Mouse (Mus musculus) limb, embryonic 14.5 days (tissue): ENCODE measurements at regions not wholly inside any gene's neighbourhood (a gene's known extent, or its start where the extent isn't known, plus 50 kb on each side); places are given as distances from the start of the nearest gene placed in this dataset.

Experiments
- ATAC-seq: fragments of 200-750 bp; cut with Nextera tagmentation; 2 replicates; pipeline ENCODE4 v1.8.0; 2017; ENCODE audit warnings: low read depth, moderate number of reproducible peaks, moderate TSS enrichment; ENCODE audit not compliant: low FRiP score
- DNase-seq: peaks from one replicate; pipeline ENCODE4 v3.0.0-alpha.2; 2015; ENCODE audit warnings: low spot score
- H3K27ac ChIP-seq: fragments of 300-500 bp; sonication (generic); replicated peaks from 2 replicates; pipeline ENCODE4 v1.5.1; 2014; ENCODE audit warnings: low read depth, mild to moderate bottlenecking, low read length, moderate library complexity, mixed read lengths
- H3K27me3 ChIP-seq: fragments of 300-500 bp; sonication (generic); 2 replicates; pipeline ENCODE4 v1.6.1; 2014; ENCODE audit warnings: low read length, mixed read lengths; ENCODE audit not compliant: control insufficient read depth, insufficient read depth
- H3K36me3 ChIP-seq: fragments of 300-500 bp; sonication (generic); 2 replicates; pipeline ENCODE4 v1.6.1; 2014; ENCODE audit warnings: mild to moderate bottlenecking, low read length, moderate library complexity, mixed read lengths; ENCODE audit not compliant: control insufficient read depth, insufficient read depth
- H3K4me1 ChIP-seq: fragments of 300-500 bp; sonication (generic); 2 replicates; pipeline ENCODE4 v1.6.1; 2014; ENCODE audit warnings: antibody characterized with exemption, low read length, mixed read lengths; ENCODE audit not compliant: control insufficient read depth, insufficient read depth
- H3K4me2 ChIP-seq: fragments of 300-500 bp; sonication (generic); replicated peaks from 2 replicates; pipeline ENCODE4 v1.6.1; 2014; ENCODE audit warnings: low read depth, mild to moderate bottlenecking, low read length, moderate library complexity; ENCODE audit not compliant: severe bottlenecking
- H3K4me3 ChIP-seq: fragments of 300-500 bp; sonication (generic); replicated peaks from 2 replicates; pipeline ENCODE4 v1.5.1; 2014; ENCODE audit warnings: low read length
- H3K9ac ChIP-seq: fragments of 300-500 bp; sonication (generic); 2 replicates; pipeline ENCODE4 v1.6.1; 2014; ENCODE audit warnings: mild to moderate bottlenecking, low read depth, low read length, moderate library complexity; ENCODE audit not compliant: severe bottlenecking
- H3K9me3 ChIP-seq: fragments of 300-500 bp; sonication (generic); 2 replicates; pipeline ENCODE4 v1.6.1; 2016; ENCODE audit warnings: low read length; ENCODE audit not compliant: control insufficient read depth
- POLR2A ChIP-seq: fragments of 200-500 bp; IDR thresholded peaks from 2 replicates; pipeline ENCODE4 v1.8.0; 2012; ENCODE audit warnings: inconsistent platforms, mild to moderate bottlenecking, moderate library complexity, borderline replicate concordance; ENCODE audit not compliant: insufficient read depth, insufficient read length; ENCODE audit errors: extremely low read depth
- WGBS: fragments of 180-500 bp; shearing (Covaris S2); extraction: QIAGEN DNeasy Blood & Tissue Kit; methylation state at CpG from one replicate; pipeline ENCODE4 v1.1.7; 2014; 5-methylcytosine and 5-hydroxymethylcytosine counted together

DNA sequence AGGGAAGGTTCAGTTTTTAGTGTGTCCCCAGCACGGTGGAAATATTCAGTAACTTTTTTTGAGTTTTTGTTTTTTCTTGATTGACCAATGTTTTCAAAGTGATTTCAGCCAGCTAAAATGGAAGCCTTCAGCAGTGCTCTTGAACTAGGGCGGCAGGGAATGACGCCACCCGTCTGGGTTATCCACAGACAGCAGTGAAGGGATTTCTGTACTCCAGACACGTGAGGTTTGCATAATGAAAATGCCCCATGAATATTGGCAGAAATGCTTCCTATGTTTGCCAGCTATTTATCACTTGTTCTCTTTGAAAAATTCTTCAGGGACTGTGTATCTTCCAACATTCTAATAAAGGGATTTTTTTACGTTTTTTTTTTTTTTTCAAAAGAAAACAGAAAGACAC, 221.1 kb downstream of the Cbln4 start:
- Histone ChIP-seq H3K9ac (no peak overlapping the region), H3K36me3 (no peaks in the 10 kb centered on the region), H3K27ac (no peak overlapping the region), H3K4me2 (no peak overlapping the region), H3K9me3 (no peaks in the 10 kb centered on the region), H3K27me3 (no peaks in the 10 kb centered on the region), H3K4me3 (no peak overlapping the region), H3K4me1 (no peaks in the 10 kb centered on the region)
- 85% methylated on average over 6 of the region's 6 CpGs for WGBS
- DNase-seq (no peak), ATAC-seq (no peak)
- no peak for TF ChIP-seq POLR2A

- Histone ChIP-seq H3K27me3 (no peaks in the 10 kb centered on the region), H3K4me3 (no peak overlapping the region), H3K36me3 (no peaks in the 10 kb centered on the region), H3K9me3 (no peaks in the 10 kb centered on the region), H3K4me1 (no peaks in the 10 kb centered on the region), H3K27ac (no peak overlapping the region), H3K9ac (no peak overlapping the region), H3K4me2 (no peak overlapping the region)
- no peak for TF ChIP-seq POLR2A
- 73% methylated on average over 8 of the region's 8 CpGs for WGBS
- DNase-seq (no peak), ATAC-seq (no peak)
Measured at GRCm38 (mm10) chr2:171818504-171818903, 224.8 kb downstream of the Cbln4 start.

GRCm38 (mm10) chr2:171816685-171817419, 226.4 kb downstream of the Cbln4 start:
- H3K27ac ChIP-seq: no peak overlapping the region
- WGBS: 85% methylated on average over 9 of the region's 10 CpGs
- no peak for DNase-seq

DNA sequence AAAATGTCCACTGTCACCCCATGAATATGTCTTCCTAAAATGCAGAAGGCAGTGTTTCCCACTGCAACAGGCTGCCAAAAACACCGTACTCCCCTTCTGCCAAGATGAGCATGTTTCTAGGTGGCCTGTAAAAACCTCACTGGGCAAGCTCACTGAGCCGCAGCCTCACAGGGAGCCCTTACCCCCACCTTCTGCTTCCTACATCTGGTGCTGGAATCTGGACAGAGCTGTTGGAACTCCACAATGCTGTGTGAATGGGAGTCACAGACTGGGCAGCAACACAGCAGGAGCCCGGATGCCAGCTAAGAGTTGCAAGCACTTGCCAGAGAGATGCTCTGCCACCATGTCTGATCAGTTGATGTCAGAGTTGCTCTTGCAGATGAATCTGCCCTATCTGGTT, 230.6 kb downstream of the Cbln4 start:
- no peak for ATAC-seq
- Histone ChIP-seq H3K4me2 (no peak overlapping the region), H3K9me3 (no peaks in the 10 kb centered on the region), H3K27me3 (no peaks in the 10 kb centered on the region), H3K4me3 (no peak overlapping the region), H3K27ac (no peak overlapping the region), H3K36me3 (no peaks in the 10 kb centered on the region), H3K4me1 (no peaks in the 10 kb centered on the region), H3K9ac (no peak overlapping the region)
- no peak for TF ChIP-seq POLR2A
- 53% methylated on average over 3 of the region's 3 CpGs for WGBS
- DNase-seq: no peak

More at GRCm38 (mm10) chr2:171816685-171817419, 226.4 kb downstream of the Cbln4 start:
- Histone ChIP-seq H3K4me3 (no peak overlapping the region), H3K4me1 (no peaks in the 10 kb centered on the region), H3K27me3 (no peaks in the 10 kb centered on the region), H3K9ac (no peak overlapping the region), H3K36me3 (no peaks in the 10 kb centered on the region), H3K9me3 (no peaks in the 10 kb centered on the region), H3K4me2 (no peak overlapping the region)
- TF ChIP-seq POLR2A: no peak
- no peak for ATAC-seq

- no peaks in the 10 kb centered on the region for H3K4me1 ChIP-seq
- whole genome bisulfite sequencing: 53% methylated on average over 5 of the region's 5 CpGs
- DNase-seq: peak; percentile 22
- no peak overlapping the region for H3K4me3 ChIP-seq
- H3K27me3 ChIP-seq: no peaks in the 10 kb centered on the region
- ATAC-seq: peak; percentile 37; the same call in 1 of the 2 replicates
- no peaks in the 10 kb centered on the region for H3K9me3 ChIP-seq
- TF ChIP-seq POLR2A: no peak
- H3K36me3 ChIP-seq: no peaks in the 10 kb centered on the region
- no peak overlapping the region for H3K9ac ChIP-seq
- no peak overlapping the region for H3K4me2 ChIP-seq
- H3K27ac ChIP-seq: no peak overlapping the region
Measured at GRCm38 (mm10) chr2:171805376-171805775, 237.9 kb downstream of the Cbln4 start.
